Mouse (Mus musculus): ENCODE data around the gene Pgm2l1.

DNA sequence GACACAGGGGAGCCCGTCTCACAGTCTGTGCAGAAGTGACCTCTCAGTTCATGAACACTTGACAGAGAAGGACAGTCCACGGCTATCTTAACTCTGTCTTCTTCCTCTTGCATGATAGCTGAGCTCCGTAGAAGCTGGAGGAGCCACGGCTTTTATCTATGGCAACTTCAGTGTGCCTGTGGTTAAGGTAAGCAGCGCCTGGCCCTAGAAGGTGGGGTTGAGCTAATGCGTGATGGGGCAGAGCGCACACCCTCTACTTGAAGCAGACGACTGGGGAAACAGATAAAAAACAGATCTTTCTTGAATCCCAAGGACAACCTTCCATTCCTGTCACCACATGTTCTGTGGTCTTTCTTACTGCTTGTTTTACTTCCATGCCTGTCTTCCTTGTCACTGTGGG lies 89.7 kb downstream of the Pgm2l1 start:
- TF ChIP-seq POLR2A (IDR thresholded peaks at IDR 0.05; ENCODE audit: extremely low read depth, insufficient read depth, low read length) (no peak), CTCF (IDR thresholded peaks at IDR 0.05; ENCODE audit: extremely low read depth, insufficient read depth, low read length) (no peak)

All from cortical plate, adult 2 months (tissue).